Mouse (Mus musculus) thymus, postnatal 0 days (tissue): ENCODE results near the gene Agpat3. TPM values are rescaled to one million over a fixed set of nuclear protein-coding genes. Genes with fewer than 3 reads are reported as not detected.
A peak's percentile ranks its signal among the peaks of the same experiment; 100 is the strongest.

Experiments used
- DNase-seq: peaks from one replicate; pipeline ENCODE4 v3.0.0-alpha.2; 2015; ENCODE audit warnings: low spot score
- polyA plus RNA-seq: library from polyadenylated mRNA; unstranded; fragments of >200 nt; fragmentation: Nextera tagmentation; extraction: Ambion mirVana; gene quantifications from 2 replicates; pipeline ENCODE4 v1.2.1, GENCODE M21; 2015

Gene Agpat3
- polyA plus RNA-seq, 1 experiment from 2014 or later: 152 TPM

DNA sequence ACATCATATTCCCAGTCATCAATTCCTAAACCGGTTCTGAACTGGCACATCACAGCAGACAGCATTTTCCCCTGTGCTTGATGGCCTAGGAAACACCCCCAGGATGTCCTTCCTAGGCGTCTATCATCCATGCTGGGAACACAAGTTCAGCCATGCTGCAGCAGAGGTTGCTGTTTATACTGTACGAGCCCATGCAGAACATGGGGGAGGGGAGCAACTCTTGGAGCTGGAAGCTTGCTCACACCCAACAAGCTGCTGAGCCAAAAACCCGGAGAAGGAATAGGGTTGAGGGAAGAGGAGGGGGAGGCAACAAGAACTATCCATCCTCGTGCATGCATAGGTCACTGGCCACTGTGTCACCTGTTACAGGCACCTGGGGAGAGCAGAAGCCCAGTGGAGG lies 92.0 kb downstream of the Agpat3 start:
- DNase-seq: no peak

DNA sequence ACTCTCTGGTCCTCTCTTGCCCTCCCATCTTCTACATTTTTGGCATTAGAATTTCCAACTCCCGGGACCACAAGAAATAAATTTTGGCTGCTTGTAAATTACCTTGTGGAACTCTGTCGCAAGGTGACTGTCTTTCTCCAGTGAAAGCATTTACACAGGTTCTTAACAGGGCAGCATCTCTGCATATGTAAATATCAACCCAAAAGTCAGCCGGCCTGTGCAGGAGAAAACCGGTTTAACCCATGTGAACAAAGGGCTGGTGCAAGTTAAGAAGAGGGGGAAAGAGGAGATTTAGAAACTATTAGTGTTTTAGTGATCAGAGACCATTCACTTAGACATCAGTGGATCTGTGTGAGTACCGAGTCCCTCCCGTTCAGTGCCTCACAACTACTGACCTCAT lies 92.6 kb downstream of the Agpat3 start:
- DNase-seq: no peak

- DNase-seq: no peak
Observed at GRCm38 (mm10) chr10:78259230-78259629, 93.1 kb downstream of the Agpat3 start.

GRCm38 (mm10) chr10:78258142-78258675 lies 94.1 kb downstream of the Agpat3 start:
- no peak for DNase-seq

DNA sequence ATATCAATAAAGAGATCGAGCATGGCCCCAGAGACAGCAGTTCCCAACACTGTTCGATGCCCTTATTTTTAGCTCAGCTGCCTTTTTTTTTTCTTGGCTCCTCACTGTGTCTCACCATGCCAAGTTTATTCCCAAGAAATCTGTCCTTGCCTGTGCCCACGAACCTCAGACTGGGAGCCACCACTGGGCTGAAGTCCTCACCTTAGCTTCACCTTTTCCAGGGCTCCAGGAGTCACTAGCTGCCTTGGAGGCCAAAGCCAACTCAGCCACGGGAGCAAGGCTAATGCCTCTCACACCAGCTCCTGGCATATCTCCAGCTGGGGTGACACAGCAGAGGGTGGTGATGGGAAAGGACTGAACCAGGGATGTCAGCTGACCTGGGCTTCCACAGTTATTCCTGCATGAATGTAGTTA lies 96.6 kb downstream of the Agpat3 start:
- DNase-seq: no peak

GRCm38 (mm10) chr10:78247206-78247605 lies 105.1 kb downstream of the Agpat3 start:
- DNase-seq: no peak

GRCm38 (mm10) chr10:78246725-78247124 lies 105.6 kb downstream of the Agpat3 start:
- DNase-seq: no peak

- DNase-seq: no peak
Observed at GRCm38 (mm10) chr10:78245225-78245547, 107.1 kb downstream of the Agpat3 start.

DNA sequence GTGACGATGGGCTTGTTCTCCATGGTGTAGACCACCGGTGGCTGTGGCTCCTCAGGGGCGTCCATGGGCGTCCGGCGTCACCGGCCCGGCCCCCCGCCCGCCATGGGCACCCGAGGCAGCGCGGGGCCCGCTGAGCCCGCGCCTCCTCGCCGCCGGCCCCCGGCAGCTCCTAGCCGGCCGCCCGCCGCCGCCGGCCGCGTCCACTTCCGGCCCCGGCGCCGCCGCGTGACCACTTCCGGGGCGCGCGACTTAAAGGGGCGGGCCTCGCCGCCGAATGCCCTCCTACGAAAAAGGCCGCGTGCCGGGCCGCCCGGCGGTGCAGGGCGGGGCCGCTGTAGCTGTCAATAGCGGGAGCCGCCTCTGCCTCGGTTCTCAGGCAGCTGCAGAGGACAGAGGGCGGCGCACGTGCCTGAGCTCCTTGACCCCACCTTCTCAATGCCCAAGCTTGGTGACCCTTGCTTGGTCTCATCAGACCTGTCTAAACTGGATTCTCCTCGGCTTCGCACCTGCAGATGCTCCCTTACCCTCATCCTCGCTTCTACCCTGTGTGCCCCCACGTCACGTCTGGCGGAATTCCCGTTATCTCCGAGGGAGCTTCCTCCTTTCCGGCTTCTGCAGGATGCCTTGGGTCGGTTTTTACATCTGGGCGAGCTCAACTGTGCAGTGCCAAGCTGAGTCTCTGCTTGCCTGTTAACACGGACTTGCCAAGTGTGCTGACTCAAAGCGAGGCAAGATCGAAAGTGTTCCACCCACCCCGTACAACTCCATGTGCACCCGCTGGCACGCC lies 107.7 kb downstream of the Agpat3 start, which contains the start of gene Trappc10:
Trappc10 (minus strand) TSS at position 204 of the 787 bp plus-strand sequence.
- DNase-seq: peak; percentile 84

DNA sequence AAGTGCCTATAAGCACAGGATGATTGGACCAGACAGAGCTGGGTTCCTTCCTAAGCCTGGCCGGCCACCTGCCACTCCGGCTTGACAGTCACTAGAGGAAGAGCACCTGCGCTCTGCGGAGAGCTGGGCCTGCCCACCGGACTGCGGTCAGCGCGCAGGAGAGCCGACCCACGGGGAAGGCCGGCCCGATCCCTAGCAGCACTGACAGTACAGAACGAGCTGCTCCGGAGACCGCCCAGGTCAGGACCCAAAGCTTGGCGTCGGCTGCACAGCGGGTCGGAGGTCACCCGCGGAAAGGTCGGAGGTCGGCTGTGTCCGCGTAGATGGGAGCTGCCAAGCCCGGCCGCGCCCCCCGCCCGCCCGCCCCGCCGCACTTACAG lies 108.2 kb downstream of the Agpat3 start:
- DNase-seq: no peak

DNA sequence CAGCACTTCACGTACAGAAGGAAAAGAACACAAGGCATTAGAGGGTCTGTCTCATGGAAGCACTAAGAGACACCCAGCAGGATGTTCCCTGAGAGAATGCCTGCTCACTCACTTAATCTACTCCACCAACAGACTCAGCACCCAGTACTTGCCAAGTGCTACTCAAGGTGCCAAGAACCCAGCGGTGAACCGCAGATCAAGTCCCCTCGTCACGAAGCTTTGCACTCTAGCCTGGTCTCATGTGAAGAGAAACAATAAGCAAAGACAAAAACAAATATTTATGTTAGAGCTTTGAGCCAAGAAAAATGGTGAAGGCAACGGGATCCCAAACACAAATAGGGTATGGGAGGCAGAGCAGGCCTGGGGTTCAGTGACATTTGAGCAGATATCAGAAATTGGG lies 113.4 kb downstream of the Agpat3 start:
- DNase-seq: no peak

DNA sequence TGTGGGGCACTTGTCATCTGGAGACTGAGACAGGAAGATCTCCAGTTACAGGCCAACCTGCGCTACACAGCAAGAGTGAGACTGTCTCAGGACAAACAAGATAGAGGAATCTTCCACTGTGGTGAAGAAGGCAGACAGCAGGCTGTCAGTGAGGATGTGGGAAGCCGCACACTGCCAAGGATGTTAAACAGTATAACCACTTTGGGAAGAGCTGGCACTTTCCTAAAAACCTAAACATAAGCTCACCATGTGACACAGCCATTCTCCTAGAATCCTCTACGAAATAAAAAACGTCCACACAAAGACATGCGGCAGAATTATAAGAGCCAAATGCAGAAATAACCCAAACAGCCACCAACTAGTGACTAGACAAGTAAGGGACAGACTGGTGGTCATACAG lies 114.0 kb downstream of the Agpat3 start:
- no peak for DNase-seq

DNA sequence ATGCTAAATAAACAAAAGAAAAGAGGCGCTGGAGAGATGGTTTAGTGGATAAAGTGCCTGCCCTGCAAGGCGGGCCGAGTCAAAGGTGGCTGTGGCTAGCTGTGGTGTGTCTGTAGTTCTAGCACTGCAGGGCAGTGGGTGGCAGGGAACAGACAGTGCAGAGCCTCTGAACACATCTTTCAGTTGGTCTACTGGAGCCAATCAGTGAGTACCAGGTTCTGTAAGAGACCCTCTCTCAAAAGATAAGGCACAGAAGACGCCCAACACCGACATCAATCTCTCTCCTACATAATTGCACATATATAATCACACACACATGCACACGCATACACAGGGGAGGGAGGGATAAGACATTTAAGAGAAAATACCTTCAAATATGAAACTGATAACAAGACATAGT lies 114.5 kb downstream of the Agpat3 start:
- no peak for DNase-seq

DNA sequence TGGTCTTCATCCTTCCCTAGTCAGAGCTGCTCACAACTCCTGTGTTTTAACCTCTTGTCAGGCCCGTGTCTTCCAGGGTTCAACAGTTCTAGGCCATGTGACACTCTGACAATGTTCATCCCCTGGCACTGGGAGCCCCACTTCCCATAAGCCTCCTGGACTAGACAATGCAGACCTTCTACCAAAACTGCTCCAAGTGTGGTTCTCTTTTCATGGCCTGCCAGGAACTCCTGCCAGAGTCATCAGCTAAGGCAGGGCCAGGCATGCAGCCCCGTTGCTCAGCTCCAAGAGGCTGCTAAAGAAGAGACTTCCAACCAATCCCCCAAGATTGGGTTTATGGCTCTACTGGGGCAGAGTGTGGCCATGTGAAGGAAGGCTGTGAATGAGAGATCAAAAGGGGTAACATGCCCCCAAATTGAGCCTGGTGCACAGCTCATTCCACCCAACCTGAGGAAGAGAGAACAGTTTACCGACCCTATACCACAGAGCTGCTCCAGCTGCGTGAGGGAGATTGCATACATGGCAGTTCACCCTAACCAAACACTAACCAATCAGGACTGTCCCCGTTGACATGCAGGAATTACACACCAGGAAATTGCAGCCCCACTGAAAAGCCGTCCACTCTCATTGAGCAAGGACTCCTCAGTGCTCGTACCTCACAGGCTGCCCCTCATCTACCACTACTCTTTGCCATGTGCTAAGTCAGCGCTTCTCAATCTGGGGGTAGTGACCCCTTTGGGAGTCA lies 115.2 kb downstream of the Agpat3 start:
- DNase-seq: no peak

GRCm38 (mm10) chr10:78233756-78234155 lies 118.5 kb downstream of the Agpat3 start:
- DNase-seq: no peak

DNA sequence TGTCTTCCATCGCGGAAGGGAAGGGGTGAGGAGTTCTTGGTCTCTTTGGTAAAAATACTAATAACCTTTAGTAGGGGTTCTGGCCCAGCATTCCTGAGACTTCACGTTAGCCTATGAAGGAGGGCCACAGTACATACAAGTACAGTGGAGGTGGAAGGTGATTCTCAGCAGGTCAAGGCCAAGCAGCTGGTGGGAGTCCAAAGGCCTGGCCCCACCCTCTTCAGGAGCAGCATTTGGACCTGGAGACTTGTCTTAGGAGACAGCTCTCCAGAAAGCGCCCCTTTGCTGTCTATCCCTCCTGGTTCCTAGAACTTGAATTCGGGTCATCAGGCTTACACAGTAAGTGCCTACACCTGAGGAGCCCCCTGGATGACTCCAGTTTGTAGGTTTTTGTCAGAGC lies 119.1 kb downstream of the Agpat3 start:
- no peak for DNase-seq

- DNase-seq: peak; percentile 53
Observed at GRCm38 (mm10) chr10:78232301-78232980, 119.8 kb downstream of the Agpat3 start.

- DNase-seq: no peak
Observed at GRCm38 (mm10) chr10:78228560-78228928, 123.7 kb downstream of the Agpat3 start.

DNA sequence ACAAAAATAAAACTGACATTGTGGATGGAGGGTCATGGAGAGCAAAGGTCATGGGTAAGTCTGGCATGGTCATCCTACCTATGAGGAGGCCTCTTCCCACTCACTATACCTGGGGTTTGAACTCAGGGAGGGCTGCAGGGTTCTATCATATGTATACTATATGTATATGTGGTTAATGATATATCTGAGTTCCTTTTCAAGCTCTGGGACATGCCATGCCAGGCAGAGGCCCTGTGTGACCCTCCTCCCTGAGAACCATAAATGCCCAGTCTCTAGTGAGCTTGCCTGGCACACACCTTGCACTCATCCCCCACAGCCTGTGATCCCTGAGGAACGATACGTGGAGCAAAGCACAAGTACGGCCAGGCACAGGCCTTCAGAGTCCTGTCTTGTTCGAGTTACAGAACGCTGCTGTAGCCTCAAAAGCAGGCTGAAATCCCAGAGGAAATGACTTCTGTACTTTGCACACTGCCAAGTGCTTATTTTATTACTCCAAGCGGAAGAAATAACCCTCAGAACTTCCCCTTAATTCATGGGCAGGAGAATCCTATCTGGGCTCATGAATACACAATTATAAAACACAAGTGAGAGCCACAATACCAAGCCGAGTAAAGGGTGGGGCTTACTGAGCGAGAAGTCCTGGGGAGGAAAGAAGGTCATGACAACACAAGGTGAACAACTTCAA lies 124.3 kb downstream of the Agpat3 start:
- DNase-seq: no peak

DNA sequence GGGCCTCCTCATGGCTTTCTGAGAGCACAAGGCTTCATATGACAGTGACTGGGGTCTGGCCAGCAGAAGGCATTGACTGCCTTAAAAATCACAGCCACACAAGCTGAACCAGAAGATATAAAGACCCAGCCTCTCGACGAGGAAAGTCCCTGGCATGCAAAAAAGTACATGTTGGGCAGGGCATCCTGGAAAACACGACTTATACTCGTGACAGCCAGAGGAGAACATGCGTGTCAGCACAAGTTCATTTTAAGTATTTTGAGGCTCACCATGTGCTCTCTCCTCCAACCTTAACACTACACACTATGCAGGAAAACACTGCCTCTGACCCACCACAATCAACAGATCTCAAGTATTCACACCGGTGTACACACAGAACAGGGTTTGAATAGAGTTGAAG lies 128.2 kb downstream of the Agpat3 start:
- DNase-seq: no peak

GRCm38 (mm10) chr10:78222908-78223307 lies 129.4 kb downstream of the Agpat3 start:
- no peak for DNase-seq

DNA sequence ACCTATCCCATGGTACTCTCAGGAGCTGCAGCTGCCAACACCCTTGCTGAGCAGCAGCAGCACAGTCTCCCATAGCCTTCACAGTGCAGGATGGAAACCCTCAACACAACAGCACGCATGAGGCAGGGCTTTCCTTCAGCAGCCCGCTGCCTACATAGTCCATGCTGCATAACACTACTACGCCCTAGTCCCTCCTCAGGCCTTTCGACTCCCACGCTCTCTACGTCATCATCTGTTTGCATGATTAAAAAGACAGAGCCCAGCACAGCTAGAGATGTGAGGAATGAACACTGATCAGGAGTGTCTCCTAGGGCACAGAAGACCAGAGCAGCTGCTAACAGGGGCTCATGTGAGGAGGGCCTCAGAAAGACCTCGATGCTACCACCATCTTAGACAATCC lies 131.0 kb downstream of the Agpat3 start:
- no peak for DNase-seq
